Comparison of ENCODE assay signal across 9 mouse cellular contexts in genomic region chr11:33992938-33993337, GRCm38 (mm10). TPM values are rescaled to one million over a fixed set of nuclear protein-coding genes. Genes with fewer than 3 reads are reported as not detected.
DNase-seq lines count a peak whose midpoint lies in the region; ATAC-seq lines count a peak whose summit lies in the region.
"Had no signal": no experiment of that assay in that cellular context is flagged by ENCODE, and none has a peak within 500 bp of the region (broad histone marks: within the 10 kb centered on the region; RNA-seq: fewer than 3 reads in every experiment).

Kcnip1 (minus strand) TSS chr11:33993152.

- peak within 1 kb of the TSS; percentile 43 for H3K4me2 ChIP-seq in heart, embryonic 11.5 days
- H3K4me2 ChIP-seq in intestine, embryonic 15.5 days (replicated peaks), result peak within 1 kb of the TSS; percentile 48
- peak within 1 kb of the TSS; percentile 28; the same call in 1 of the 2 replicates for H3K4me2 ChIP-seq in neural tube, embryonic 12.5 days (replicated peaks)

- no peak for DNase-seq in heart, postnatal 4 days
- peak; percentile 23 for DNase-seq in urinary bladder, adult 2 months (ENCODE audit: low spot score)
- no peak for DNase-seq in urinary bladder, postnatal 14 days (ENCODE audit: low spot score)
- DNase-seq in right cerebral cortex, adult 18-20 months, result no peak
- no peak for DNase-seq in spleen, adult 12 weeks (ENCODE audit: low spot score)

- H3K9me3 ChIP-seq in heart, embryonic 11.5 days (replicated peaks; ENCODE audit: control insufficient read depth, low read length), result no peaks in the 10 kb centered on the region
- H3K9me3 ChIP-seq in intestine, embryonic 15.5 days, result no peaks in the 10 kb centered on the region
- H3K9me3 ChIP-seq in neural tube, embryonic 12.5 days, result no peaks in the 10 kb centered on the region

- no peaks in the 10 kb centered on the region for H3K4me1 ChIP-seq in heart, embryonic 11.5 days (ENCODE audit: control insufficient read depth, insufficient read depth, low read length)
- 0 out of 2 replicates have a peak, but pooled peaks cover 8% of the 10 kb centered on the region for H3K4me1 ChIP-seq in intestine, embryonic 15.5 days (replicated peaks)
- 0 out of 2 replicates have a peak, but pooled peaks cover 3% of the 10 kb centered on the region for H3K4me1 ChIP-seq in neural tube, embryonic 12.5 days

- 0 out of 2 replicates have a peak within 1 kb of the TSS, but pooled peaks have one; percentile 6 for H3K4me3 ChIP-seq in heart, embryonic 11.5 days (ENCODE audit: low read depth, low read length)
- H3K4me3 ChIP-seq in intestine, embryonic 15.5 days (replicated peaks), result peak within 1 kb of the TSS; percentile 19
- H3K4me3 ChIP-seq in neural tube, embryonic 12.5 days, result no peak within 1 kb of the TSS

- no peaks in the 10 kb centered on the region for H3K36me3 ChIP-seq in heart, embryonic 11.5 days (ENCODE audit: control insufficient read depth, insufficient read depth, low read length)
- H3K36me3 ChIP-seq in intestine, embryonic 15.5 days, result no peaks in the 10 kb centered on the region
- H3K36me3 ChIP-seq in neural tube, embryonic 12.5 days, result no peaks in the 10 kb centered on the region

- ATAC-seq in heart, embryonic 11.5 days (replicated peaks; ENCODE audit: insufficient number of reproducible peaks, low FRiP score, low TSS enrichment), result 0 out of 2 replicates have a peak, but pooled peaks have one; percentile 31
- peak; percentile 65 for ATAC-seq in intestine, embryonic 15.5 days
- ATAC-seq in neural tube, embryonic 12.5 days (ENCODE audit: low FRiP score, low read depth), result peak; percentile 37; the same call in 1 of the 2 replicates

- H3K27ac ChIP-seq in heart, embryonic 11.5 days (ENCODE audit: low read depth, low read length), result no peak within 1 kb of the TSS
- H3K27ac ChIP-seq in intestine, embryonic 15.5 days, result 0 out of 2 replicates have a peak within 1 kb of the TSS, but pooled peaks have one; percentile 32
- no peak within 1 kb of the TSS for H3K27ac ChIP-seq in neural tube, embryonic 12.5 days

- H3K9ac ChIP-seq in heart, embryonic 11.5 days (ENCODE audit: low read depth, low read length), result no peak within 1 kb of the TSS
- peak within 1 kb of the TSS; percentile 28; the same call in 1 of the 2 replicates for H3K9ac ChIP-seq in intestine, embryonic 15.5 days
- H3K9ac ChIP-seq in neural tube, embryonic 12.5 days, result no peak within 1 kb of the TSS

- H3K27me3 ChIP-seq in heart, embryonic 11.5 days (ENCODE audit: control insufficient read depth, insufficient read depth, low read length), result peaks cover 14% of the 10 kb centered on the region; the same call in 1 of the 2 replicates
- 0 out of 2 replicates have a peak, but pooled peaks cover 4% of the 10 kb centered on the region for H3K27me3 ChIP-seq in intestine, embryonic 15.5 days (replicated peaks)
- 0 out of 2 replicates have a peak, but pooled peaks cover 4% of the 10 kb centered on the region for H3K27me3 ChIP-seq in neural tube, embryonic 12.5 days (replicated peaks)

- 25% methylated on average over 12 of the region's 12 CpGs for WGBS in heart, embryonic 11.5 days (ENCODE audit: insufficient replicate concordance)
- 19% methylated on average over 12 of the region's 12 CpGs for WGBS in intestine, embryonic 15.5 days
- WGBS in neural tube, embryonic 12.5 days, result 32% methylated on average over 12 of the region's 12 CpGs

RNA-seq across cellular contexts. Expression of gene Kcnip1, which starts in this region (rescaled TPM):
- 0.44 and 0.77 TPM in 2 replicates for polyA plus RNA-seq in heart, embryonic 11.5 days (2014; fragmentation: Nextera tagmentation; extraction: Ambion mirVana)
- total RNA-seq in heart, postnatal 4 days (2021), result not detected
- 0.76 and 1.2 TPM in 2 replicates for polyA plus RNA-seq in urinary bladder, adult 2 months (2012; rRNA removed)
- 8.8 and 10.2 TPM in 2 replicates for polyA plus RNA-seq in intestine, embryonic 15.5 days (2015; fragmentation: Nextera tagmentation; extraction: Ambion mirVana)
- polyA plus RNA-seq in neural tube, embryonic 12.5 days (2016; fragmentation: Nextera tagmentation; extraction: Ambion mirVana), result 36.0 and 38.8 TPM in 2 replicates
- polyA plus RNA-seq: C2C12 had no signal

Comparison
In these comparisons a context has a peak if more than half of its experiments do, and no peak if none do; other contexts are left out.
1. Peak in ATAC-seq, H3K4me3 ChIP-seq and H3K4me2 ChIP-seq in heart, embryonic 11.5 days; RNA of the gene not detected or under 1 TPM.